Mouse (Mus musculus): ENCODE results near the gene Zfp384. TPM values are rescaled to one million over a fixed set of nuclear protein-coding genes. Genes with fewer than 3 reads are reported as not detected.

Gene Zfp384
- total RNA-seq, 2 experiments from 2014 or later: 24.4 to 24.8 TPM

GRCm38 (mm10) chr6:125071170-125071895 lies 62.4 kb downstream of the Zfp384 start:
- DNase-seq: no peak
- intact Hi-C loops (cut with DNase I): no loop called here

- DNase-seq: peak; percentile 31 to 52
These were observed 62.9 kb downstream of the Zfp384 start for GRCm38 (mm10) chr6:125071896-125072279.

GRCm38 (mm10) chr6:125073825-125074224 lies 64.9 kb downstream of the Zfp384 start:
- intact Hi-C loops (cut with DNase I): no loop called here
- DNase-seq: no peak

More at GRCm38 (mm10) chr6:125071896-125072279, 62.9 kb downstream of the Zfp384 start:
- intact Hi-C loops (cut with DNase I): no loop called here

DNA sequence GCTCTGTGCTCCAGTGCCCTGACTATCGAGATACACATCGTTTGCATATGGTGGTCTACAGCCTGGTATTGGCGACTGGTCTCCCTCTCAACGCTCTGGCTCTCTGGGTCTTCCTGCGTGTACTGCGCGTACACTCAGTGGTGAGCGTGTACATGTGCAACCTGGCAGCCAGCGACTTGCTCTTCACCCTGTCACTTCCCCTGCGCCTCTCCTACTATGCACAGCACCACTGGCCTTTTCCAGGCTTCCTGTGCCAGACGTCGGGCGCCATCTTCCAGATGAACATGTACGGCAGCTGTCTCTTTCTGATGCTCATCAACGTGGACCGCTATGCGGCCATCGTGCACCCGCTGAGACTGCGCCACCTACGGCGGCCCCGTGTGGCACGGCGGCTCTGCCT lies 72.4 kb downstream of the Zfp384 start:
- DNase-seq: no peak

DNA sequence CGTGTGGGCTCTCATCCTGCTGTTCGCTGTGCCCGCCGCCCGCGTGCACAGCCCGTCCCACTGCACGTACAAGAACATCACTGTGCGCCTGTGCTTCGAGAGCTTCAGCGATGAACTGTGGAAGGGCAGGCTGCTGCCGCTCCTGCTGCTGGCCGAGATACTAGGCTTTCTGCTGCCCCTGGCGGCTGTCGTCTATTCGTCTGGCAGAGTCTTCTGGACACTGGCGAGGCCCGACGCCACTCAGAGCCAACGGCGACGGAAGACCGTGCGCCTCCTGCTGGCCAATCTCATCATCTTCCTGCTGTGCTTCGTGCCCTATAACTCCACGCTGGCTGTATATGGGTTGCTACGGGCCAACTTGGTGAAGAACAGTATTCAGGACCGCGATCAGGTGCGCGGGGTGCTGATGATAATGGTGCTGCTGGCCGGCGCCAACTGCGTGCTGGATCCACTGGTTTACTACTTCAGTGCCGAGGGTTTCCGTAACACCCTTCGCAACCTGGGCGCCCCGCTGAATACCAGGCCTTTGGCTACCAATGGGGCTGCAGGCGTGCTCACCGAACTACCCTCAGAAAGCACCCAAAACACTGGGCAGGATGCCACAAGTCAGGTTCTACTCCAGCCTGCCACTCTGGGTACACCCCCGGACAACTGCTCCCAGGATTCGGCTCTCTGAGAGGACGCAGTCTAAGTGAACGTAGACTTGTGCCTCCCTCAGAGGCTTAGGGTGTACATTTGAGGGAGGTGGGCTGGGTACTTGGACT lies 73.0 kb downstream of the Zfp384 start:
- DNase-seq: peak; percentile 91 to 94
- intact Hi-C loops (cut with DNase I): loop anchor here (1.0 to 10.0 kb wide), 5 partner anchors 36 to 235 kb away; partner anchors contain the start of genes Gpr162 and Mlf2

More for the DNA sequence above, 72.4 kb downstream of the Zfp384 start:
- intact Hi-C loops (cut with DNase I): loop anchor here (5.0 to 10.0 kb wide), 3 partner anchors 147 to 234 kb away; partner anchors contain the start of genes Gpr162 and Mlf2

DNA sequence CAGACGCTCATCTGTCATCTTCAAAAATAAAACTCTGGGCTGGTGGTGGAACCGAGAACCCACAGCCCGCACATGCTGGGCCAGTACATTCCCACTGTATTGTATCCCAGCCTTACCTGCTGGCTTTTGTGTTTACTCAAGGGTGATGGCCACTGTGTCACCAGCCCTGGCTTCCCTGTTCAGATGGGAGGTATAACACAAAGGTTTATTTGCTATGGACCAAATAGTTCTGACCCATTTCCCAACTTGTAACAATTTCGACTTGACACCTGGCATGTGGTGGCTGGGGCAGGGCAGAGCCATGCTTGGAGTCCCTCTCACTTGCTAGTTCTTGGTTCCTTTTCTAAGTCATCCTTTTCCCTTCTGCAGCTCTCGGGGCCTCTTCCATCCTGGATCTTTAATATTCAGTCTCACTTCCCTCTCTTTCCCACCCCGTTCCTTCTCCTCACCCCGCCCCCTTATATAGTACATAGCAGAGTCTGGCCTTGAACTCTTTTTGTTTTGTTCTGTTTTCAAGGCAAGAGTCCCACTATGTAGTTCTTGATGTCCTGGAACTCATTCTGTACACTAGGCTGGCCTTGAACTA lies 73.9 kb downstream of the Zfp384 start:
- no peak for DNase-seq
- intact Hi-C loops (cut with DNase I): loop anchor here (1.0 to 10.0 kb wide), 5 partner anchors 37 to 236 kb away; partner anchors contain the start of genes Gpr162 and Mlf2

DNA sequence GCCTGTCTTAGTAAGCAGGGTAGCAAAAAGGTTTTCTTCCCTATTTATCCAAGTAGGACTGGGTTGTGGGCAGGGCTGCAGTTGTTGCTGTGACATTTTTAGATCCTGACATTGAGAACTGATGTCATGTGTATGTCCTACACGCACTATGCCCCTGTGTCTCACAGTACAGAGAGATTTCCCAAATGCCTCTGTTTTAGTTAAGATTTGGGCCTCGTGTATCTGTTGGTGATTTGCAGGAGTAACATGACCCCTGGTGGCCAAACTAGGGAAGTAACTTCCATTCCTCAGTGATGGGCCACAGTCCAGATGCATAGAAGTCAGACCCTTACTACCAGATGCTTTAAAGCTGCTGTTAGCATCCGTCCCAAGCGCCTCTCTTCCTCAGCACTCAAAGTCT lies 75.5 kb downstream of the Zfp384 start:
- DNase-seq: peak; percentile 60 to 78
- intact Hi-C loops (cut with DNase I): loop anchor here (5.0 to 10.0 kb wide), 3 partner anchors 150 to 237 kb away; partner anchors contain the start of genes Gpr162 and Mlf2

Other genes starting within 250 kb of the Zfp384 start
- gene Eno2, start 239.5 kb upstream of the Zfp384 start, total RNA-seq (2021): 1 to 10 TPM; 2.6 to 4.0 TPM
- 1 to 10 TPM in 1 of 2 experiments, under 1 TPM in 1; 0.51 to 1.0 TPM for gene Lrrc23, start 229.4 kb upstream of the Zfp384 start, total RNA-seq (2021)
- 1 to 10 TPM; 3.2 to 3.5 TPM for gene Spsb2, start 200.5 kb upstream of the Zfp384 start, total RNA-seq (2021)
- gene Tpi1, start 194.8 kb upstream of the Zfp384 start, total RNA-seq (2021): 100 to 1,000 TPM; 772 to 817 TPM
- gene Usp5, start 179.7 kb upstream of the Zfp384 start, total RNA-seq (2021): 10 to 100 TPM; 78.2 TPM
- 1 to 10 TPM; 3.5 to 9.6 TPM for gene Cdca3, start 179.6 kb upstream of the Zfp384 start, total RNA-seq (2021)
- 1 to 10 TPM; 2.8 to 3.3 TPM for gene Gnb3, start 168.9 kb upstream of the Zfp384 start, total RNA-seq (2021)
- gene P3h3, start 151.4 kb upstream of the Zfp384 start, total RNA-seq (2021): 10 to 100 TPM; 17.9 to 19.5 TPM
- gene Gpr162, start 145.2 kb upstream of the Zfp384 start, total RNA-seq (2021): 1 to 10 TPM; 1.8 to 2.4 TPM
- 10 to 100 TPM in 1 of 2 experiments, 1 to 10 TPM in 1; 1.2 to 12.3 TPM for gene Cd4, start 120.9 kb upstream of the Zfp384 start, total RNA-seq (2021)
- under 1 TPM; 0.62 to 0.80 TPM for gene Lag3, start 97.4 kb upstream of the Zfp384 start, total RNA-seq (2021)
- 100 to 1,000 TPM; 369 to 378 TPM for gene Ptms, start 89.0 kb upstream of the Zfp384 start, total RNA-seq (2021)
- 100 to 1,000 TPM; 214 to 217 TPM for gene Mlf2, start 77.8 kb upstream of the Zfp384 start, total RNA-seq (2021)
- 10 to 100 TPM; 90.1 to 99.6 TPM for gene Cops7a, start 43.6 kb upstream of the Zfp384 start, total RNA-seq (2021)
- under 1 TPM; 0.60 to 0.66 TPM for gene Pianp, start 12.5 kb upstream of the Zfp384 start, total RNA-seq (2021)
- 10 to 100 TPM; 40.6 to 41.9 TPM for gene Ing4, start 30.6 kb downstream of the Zfp384 start, total RNA-seq (2021)
- 1 to 10 TPM; 3.8 to 4.5 TPM for gene Acrbp, start 40.5 kb downstream of the Zfp384 start, total RNA-seq (2021)
- under 1 TPM; 0.41 to 0.83 TPM for gene Lpar5, start 58.8 kb downstream of the Zfp384 start, total RNA-seq (2021)
- 100 to 1,000 TPM; 141 to 145 TPM for gene Chd4, start 86.8 kb downstream of the Zfp384 start, total RNA-seq (2021)
- 10 to 100 TPM; 16.2 to 19.9 TPM for gene Nop2, start 122.8 kb downstream of the Zfp384 start, total RNA-seq (2021)
- gene Iffo1, start 136.1 kb downstream of the Zfp384 start, total RNA-seq (2021): 10 to 100 TPM in 1 of 2 experiments, 1 to 10 TPM in 1; 10.0 to 16.1 TPM
- gene Gapdh, start 157.3 kb downstream of the Zfp384 start, total RNA-seq (2021): 1,000 to 10,000 TPM; 3,924 to 4,148 TPM
- 10 to 100 TPM; 28.1 to 33.4 TPM for gene Ncapd2, start 182.6 kb downstream of the Zfp384 start, total RNA-seq (2021)
- 100 to 1,000 TPM; 279 to 289 TPM for gene Mrpl51, start 182.7 kb downstream of the Zfp384 start, total RNA-seq (2021)
- gene Vamp1, start 206.4 kb downstream of the Zfp384 start, total RNA-seq (2021): 1 to 10 TPM; 9.3 to 9.8 TPM
- gene Tapbpl, start 222.7 kb downstream of the Zfp384 start, total RNA-seq (2021): 1 to 10 TPM; 4.0 to 4.3 TPM
- 1 to 10 TPM in 1 of 2 experiments, under 1 TPM in 1; 0.91 to 7.5 TPM for gene Cd27, start 227.9 kb downstream of the Zfp384 start, total RNA-seq (2021)

Data from heart, postnatal 14 days (tissue).